In the genomic region with DNA sequence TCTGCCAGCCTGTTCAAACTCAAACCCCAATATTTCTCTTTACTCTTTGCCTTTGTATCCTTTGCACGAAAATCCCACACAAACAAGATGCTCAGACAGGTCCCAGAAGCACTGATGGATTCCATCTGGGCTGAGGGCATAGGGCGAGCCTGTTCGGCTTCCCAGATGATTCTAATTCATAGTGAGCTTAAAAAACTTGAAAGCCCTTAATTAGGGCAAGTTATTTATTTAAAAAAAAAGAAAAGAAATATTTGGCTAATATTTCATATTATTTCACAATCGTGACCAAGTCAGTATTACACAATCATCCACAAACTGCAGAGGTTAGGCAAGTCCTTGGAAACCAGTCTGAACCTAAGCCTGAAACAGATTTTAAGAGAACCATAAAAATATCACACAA, we compare ENCODE assay signal across 12 mouse cellular contexts.
DNase-seq lines count a peak whose midpoint lies in the region; ATAC-seq and TF ChIP-seq lines count a peak whose summit lies in the region.
"Had no signal": no experiment of that assay in that cellular context is flagged by ENCODE, and none has a peak within 500 bp of the region (broad histone marks: within the 10 kb centered on the region; RNA-seq: fewer than 3 reads in every experiment).

No protein-coding gene starts in this region.

- no peaks in the 10 kb centered on the region for H3K27me3 ChIP-seq in heart, embryonic 11.5 days (ENCODE audit: control insufficient read depth, insufficient read depth, low read length)
- no peaks in the 10 kb centered on the region for H3K27me3 ChIP-seq in lung, embryonic 16.5 days (ENCODE audit: control insufficient read depth, insufficient read depth, low read depth, low read length)
- H3K27me3 ChIP-seq in cerebellum, adult 2 months (ENCODE audit: control insufficient read depth, insufficient read depth, low read length): no peaks in the 10 kb centered on the region
- H3K27me3 ChIP-seq: embryonic facial prominence, embryonic 15.5 days had no signal

- no peak overlapping the region for H3K27ac ChIP-seq in heart, embryonic 11.5 days (ENCODE audit: low read depth, low read length)
- peak overlapping the region; percentile 67 for H3K27ac ChIP-seq in lung, embryonic 16.5 days (ENCODE audit: low read length)
- no peak overlapping the region for H3K27ac ChIP-seq in cerebellum, adult 2 months (ENCODE audit: insufficient read depth, low read length)
- H3K27ac ChIP-seq: embryonic facial prominence, embryonic 15.5 days; left cerebral cortex, adult 2 months had no signal

- TF ChIP-seq POLR2A in cerebellum, adult 2 months (IDR thresholded peaks at IDR 0.05; ENCODE audit: borderline replicate concordance, insufficient read depth, low read length): no peak

- ATAC-seq in heart, embryonic 11.5 days (replicated peaks; ENCODE audit: insufficient number of reproducible peaks, low FRiP score, low TSS enrichment): no peak
- peak; percentile 85 for ATAC-seq in lung, embryonic 16.5 days (ENCODE audit: low read depth)
- ATAC-seq: CD4-positive, CD25-positive, alpha-beta regulatory T cell, adult 4 months; liver, postnatal 0 days had no signal

- TF ChIP-seq CTCF in cerebellum, adult 2 months (IDR thresholded peaks at IDR 0.05; ENCODE audit: borderline replicate concordance, insufficient read depth, low read depth, low read length): no peak

- 58% methylated on average over 4 of the region's 4 CpGs for WGBS in heart, embryonic 11.5 days (ENCODE audit: insufficient replicate concordance)
- 34% methylated on average over 4 of the region's 4 CpGs for WGBS in lung, embryonic 16.5 days
- WGBS in cerebellum, adult 2 months: 86% methylated on average over 4 of the region's 4 CpGs

- DNase-seq in heart, adult 18-20 months: peak; percentile 72 to 78
- peak; percentile 73 for DNase-seq in adipocyte (ENCODE audit: low spot score)
- DNase-seq in heart, adult 9 months (ENCODE audit: low spot score in 2 of 2): peak; percentile 43 to 69
- no peak for DNase-seq in spleen, postnatal 14 days (ENCODE audit: low spot score in 2 of 2)
- DNase-seq in cerebellum, adult 2 months: no peak
- no peak for DNase-seq in spleen, postnatal 36 days (ENCODE audit: low spot score in 2 of 2)
- DNase-seq: liver, postnatal 0 days had no signal

- no peak overlapping the region for H3K9ac ChIP-seq in heart, embryonic 11.5 days (ENCODE audit: low read depth, low read length)
- no peak overlapping the region for H3K9ac ChIP-seq in lung, embryonic 16.5 days (ENCODE audit: low read length)
- H3K9ac ChIP-seq: embryonic facial prominence, embryonic 15.5 days; liver, postnatal 0 days had no signal

- H3K4me3 ChIP-seq in heart, embryonic 11.5 days (ENCODE audit: low read depth, low read length): no peak overlapping the region
- no peak overlapping the region for H3K4me3 ChIP-seq in lung, embryonic 16.5 days (ENCODE audit: low read length)
- no peak overlapping the region for H3K4me3 ChIP-seq in cerebellum, adult 2 months (replicated peaks; ENCODE audit: insufficient read depth, low read depth, low read length)
- H3K4me3 ChIP-seq: embryonic facial prominence, embryonic 15.5 days; left cerebral cortex, adult 2 months had no signal

- no peak overlapping the region for H3K4me2 ChIP-seq in heart, embryonic 11.5 days
- no peak overlapping the region for H3K4me2 ChIP-seq in lung, embryonic 16.5 days (ENCODE audit: low read depth, low read length)
- H3K4me2 ChIP-seq: embryonic facial prominence, embryonic 15.5 days had no signal

- no peaks in the 10 kb centered on the region for H3K9me3 ChIP-seq in heart, embryonic 11.5 days (replicated peaks; ENCODE audit: control insufficient read depth, low read length)
- H3K9me3 ChIP-seq in lung, embryonic 16.5 days (ENCODE audit: control insufficient read depth, low read length): no peaks in the 10 kb centered on the region
- H3K9me3 ChIP-seq: embryonic facial prominence, embryonic 15.5 days had no signal

- no peaks in the 10 kb centered on the region for H3K36me3 ChIP-seq in heart, embryonic 11.5 days (ENCODE audit: control insufficient read depth, insufficient read depth, low read length)
- H3K36me3 ChIP-seq in lung, embryonic 16.5 days (ENCODE audit: control insufficient read depth, insufficient read depth, low read length): no peaks in the 10 kb centered on the region
- H3K36me3 ChIP-seq: embryonic facial prominence, embryonic 15.5 days had no signal

- no peaks in the 10 kb centered on the region for H3K4me1 ChIP-seq in heart, embryonic 11.5 days (ENCODE audit: control insufficient read depth, insufficient read depth, low read length)
- H3K4me1 ChIP-seq in lung, embryonic 16.5 days (replicated peaks; ENCODE audit: control insufficient read depth, insufficient read depth, low read length): no peaks in the 10 kb centered on the region; the same call in 1 of the 2 replicates
- H3K4me1 ChIP-seq in cerebellum, adult 2 months (ENCODE audit: control insufficient read depth, insufficient read depth, low read length): no peaks in the 10 kb centered on the region
- H3K4me1 ChIP-seq: embryonic facial prominence, embryonic 15.5 days had no signal

Comparison
In these comparisons a context has a peak if more than half of its experiments do, and no peak if none do; other contexts are left out.
1. DNase-seq: peak in heart, adult 18-20 months (2 of 2), adipocyte (single experiment) and heart, adult 9 months (2 of 2); none in spleen, postnatal 14 days (0 of 2), cerebellum, adult 2 months (0 of 2) and spleen, postnatal 36 days (0 of 2).